Mouse (Mus musculus) layer of hippocampus, postnatal 14 days (tissue): ENCODE data around the gene Zmym2. TPM values are rescaled to one million over a fixed set of nuclear protein-coding genes. Genes with fewer than 3 reads are reported as not detected.
"Not testable (repeated sequence)": the region's sequence is repeated elsewhere in the genome, so short reads cannot be mapped to it uniquely, and the experiment has no call there.

ENCODE experiments used
- DNase-seq, 2 experiments: peaks; one replicate each; pipeline ENCODE4 v3.0.0; 2021 to 2022; ENCODE audit warnings: low spot score in 2 of 2, mixed read lengths in 1 of 2
- long read RNA-seq, 2 experiments: library from polyadenylated mRNA; stranded (forward); transcript quantifications; one replicate each; pipeline ENCODE4 v2.0.0; 2021
- total RNA-seq, 2 experiments: library from RNA; stranded (reverse); gene quantifications; 2 replicates each; pipeline ENCODE4 v1.2.3; 2021

The Zmym2 gene
- 10 to 100 TPM; 88.0 to 91.7 TPM for total RNA-seq
- long read RNA-seq, experiment 1, partial matches to known transcripts: 3 of 12 reads
- long read RNA-seq, experiment 1, other reads (novel, unspliced or antisense): 9 of 12 reads
- long read RNA-seq, experiment 2, partial matches to known transcripts: 4 of 22 reads
- long read RNA-seq, experiment 2, other reads (novel, unspliced or antisense): 18 of 22 reads

DNA sequence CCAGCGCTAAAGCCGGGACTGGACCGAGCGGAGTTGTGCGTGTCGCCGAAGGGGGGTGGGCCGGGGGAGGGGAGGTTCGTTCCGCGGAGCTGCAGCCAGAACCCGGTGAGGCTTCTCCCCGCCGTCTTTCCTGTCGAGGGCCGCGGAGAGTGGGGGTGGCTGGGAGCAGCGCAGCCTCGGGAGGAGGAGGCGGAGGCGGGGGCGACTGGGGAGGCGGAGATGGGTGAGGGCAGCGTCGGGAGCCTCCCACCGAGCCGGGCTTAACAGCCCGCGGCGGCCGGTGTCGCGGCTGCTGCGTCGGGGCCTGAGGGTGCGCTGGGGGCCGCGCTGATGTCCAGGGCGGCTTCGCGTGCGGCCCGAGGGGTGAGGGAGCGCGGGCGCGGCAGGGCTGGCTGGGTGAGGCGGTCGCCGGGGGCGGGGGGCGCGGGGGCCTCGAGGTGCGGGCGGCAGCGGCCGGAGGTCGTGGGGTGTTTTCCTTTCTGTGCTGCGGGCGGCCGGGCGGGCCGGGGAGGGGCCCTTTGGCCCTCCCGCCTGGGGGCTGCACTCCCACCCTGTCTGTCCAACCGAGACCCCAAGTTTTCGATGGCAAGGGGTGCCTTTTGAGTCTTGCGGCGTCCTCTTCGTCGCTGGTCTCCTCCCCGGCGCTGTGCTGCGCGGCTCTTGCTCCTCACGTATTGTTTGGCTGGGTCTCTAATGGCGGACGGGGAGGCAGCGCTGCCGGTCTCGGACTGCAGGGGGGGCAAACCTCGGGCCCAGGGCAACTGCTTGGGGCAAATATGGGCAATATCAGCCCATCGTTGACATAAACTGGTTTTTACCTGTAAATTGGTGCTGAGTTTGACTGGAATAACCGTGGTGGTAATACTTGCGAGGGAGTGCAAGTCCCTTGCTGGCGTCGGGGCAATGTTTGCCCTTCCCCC is at the start of gene Zmym2:
TSS of gene Zmym2 (plus strand) at position 60 of the 920 bp plus-strand sequence.
- DNase-seq: peak; percentile 69 to 82

DNA sequence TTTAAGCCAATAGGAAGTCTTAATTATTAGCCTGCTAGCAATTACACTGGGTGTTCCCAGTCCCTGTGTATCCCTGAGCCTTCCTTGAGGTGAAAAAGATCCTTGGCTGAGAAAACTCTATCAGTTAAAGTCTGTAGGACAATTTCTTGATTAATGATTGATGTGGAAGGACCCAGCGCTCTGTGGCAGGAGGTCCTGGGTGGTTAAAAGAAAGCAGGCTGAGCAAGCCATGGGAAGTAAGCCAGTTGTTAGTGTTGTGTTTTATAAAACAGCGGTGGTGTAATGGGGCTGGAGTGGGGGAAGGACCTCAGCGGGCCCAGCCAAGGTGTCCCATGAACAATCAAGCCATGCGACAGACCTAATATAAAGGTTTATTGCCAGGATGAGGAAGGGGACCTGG is 42.4 kb upstream of the Zmym2 start:
- DNase-seq: no peak

DNA sequence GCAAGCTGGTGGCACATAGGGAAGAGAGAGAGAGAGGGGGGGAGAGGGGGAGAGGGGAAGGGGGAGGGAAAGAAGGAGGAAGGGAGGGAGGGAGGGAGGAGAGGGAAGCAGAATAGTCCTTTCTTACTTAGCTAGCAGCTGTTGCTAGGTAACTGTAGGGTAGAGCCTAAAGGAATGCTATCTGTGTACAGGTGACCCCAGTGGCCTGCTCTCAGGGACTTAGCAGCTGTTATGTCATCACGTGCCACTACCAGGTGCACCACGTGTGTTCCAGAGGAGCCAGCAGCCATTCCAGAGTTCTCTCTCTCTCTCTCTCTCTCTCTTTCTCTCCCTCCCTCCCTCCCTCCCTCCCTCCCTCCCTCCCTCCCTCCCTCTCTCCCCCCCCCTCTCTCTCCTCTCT is 41.9 kb upstream of the Zmym2 start:
- no peak for DNase-seq

DNA sequence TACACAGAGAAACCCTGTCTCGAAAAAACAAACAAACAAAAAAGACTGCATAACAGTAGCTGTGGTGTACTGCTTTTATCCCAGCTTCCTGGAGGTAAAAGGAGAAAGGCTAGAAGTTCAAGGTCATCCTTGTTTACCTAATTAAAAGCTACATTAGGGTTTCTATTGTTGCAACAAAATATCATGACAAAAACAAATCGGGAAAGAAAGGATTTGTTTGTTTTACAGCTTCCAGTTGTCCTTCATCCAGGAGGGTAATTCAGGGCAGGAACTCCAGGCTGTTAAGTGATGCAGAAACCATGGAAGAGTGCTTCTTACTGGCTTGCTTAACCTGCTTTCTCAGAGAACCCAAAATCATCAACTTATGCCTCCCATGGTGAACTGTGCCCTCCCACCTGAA is 38.1 kb upstream of the Zmym2 start:
- DNase-seq: no peak

DNA sequence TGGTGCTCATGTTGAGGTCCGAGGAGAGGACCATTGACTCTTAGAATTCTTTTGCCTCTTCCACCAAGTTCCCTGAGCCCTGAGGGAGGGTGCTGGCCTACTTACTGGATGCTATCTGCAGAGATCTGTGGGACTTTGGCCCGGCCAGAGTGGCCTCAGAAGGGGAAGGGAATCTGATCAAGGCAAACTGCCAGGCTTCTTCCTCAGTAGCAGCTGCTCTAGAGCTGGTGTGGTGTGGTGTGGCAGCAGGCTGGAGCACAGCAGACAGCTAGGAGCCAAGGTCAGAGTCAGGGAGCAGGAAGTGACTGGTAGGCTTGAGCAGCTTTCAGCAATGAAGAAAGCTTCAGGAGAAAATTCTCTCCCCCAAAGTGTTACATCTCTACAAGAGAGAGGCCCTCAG is 36.8 kb upstream of the Zmym2 start:
- DNase-seq: no peak

DNA sequence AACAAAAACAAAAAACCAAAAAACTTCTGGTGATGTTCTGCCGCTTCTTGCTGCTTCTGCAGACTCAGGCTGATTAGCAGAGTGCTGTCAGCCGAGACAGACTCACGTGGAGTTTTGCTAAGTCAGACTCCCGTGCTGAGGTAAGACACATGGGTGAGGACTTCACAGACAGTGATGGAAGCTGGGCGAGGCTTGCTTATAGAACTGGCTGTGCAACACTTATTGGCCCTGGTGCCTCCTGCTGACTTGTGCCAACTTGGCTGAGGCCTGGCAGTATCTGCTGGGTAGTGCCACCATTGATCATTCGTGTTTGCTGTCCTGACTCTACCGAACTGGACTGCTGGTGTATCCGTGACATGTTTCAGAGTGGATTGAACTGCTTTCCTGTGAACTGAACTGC is 22.4 kb upstream of the Zmym2 start:
- DNase-seq: no peak

DNA sequence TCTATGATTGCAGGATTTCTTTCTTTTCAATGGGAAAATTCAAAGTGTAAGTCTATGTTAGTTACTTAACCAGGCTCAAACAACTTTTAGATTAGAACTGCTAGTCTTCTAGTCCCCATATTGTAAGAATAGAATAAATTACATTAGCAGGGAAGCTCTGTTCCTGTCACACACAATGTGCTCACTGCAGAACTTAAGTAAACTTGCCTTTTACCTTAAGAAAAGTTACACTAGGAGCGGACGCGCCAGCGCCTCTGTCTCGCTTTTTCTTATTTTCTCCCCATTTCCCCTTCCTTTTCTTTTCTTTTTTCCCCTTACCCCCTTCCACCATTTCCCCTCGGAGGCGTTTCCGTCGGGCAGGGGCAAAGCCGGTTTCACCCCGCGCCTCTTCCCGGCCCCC is 21.8 kb upstream of the Zmym2 start:
- no peak for DNase-seq

DNA sequence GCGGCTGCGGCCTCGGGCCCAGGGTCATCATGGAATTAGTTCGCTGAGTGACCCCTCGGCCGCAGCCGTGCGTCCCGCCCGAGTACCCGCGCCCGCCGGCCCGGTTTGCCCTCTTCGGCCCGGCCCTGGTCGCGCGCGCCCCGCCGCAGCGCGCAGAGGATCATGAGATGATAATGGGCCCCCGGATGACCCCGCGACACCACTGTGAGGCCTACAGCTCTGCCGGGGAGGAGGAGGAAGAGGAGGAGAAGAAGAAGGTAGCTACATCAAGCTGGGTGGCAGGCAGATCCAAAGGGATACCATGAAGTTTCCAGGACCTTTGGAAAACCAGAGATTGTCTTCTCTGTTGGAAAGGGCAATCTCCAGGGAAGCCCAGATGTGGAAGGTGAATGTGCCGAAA is 21.3 kb upstream of the Zmym2 start:
- not testable (repeated sequence) for DNase-seq

DNA sequence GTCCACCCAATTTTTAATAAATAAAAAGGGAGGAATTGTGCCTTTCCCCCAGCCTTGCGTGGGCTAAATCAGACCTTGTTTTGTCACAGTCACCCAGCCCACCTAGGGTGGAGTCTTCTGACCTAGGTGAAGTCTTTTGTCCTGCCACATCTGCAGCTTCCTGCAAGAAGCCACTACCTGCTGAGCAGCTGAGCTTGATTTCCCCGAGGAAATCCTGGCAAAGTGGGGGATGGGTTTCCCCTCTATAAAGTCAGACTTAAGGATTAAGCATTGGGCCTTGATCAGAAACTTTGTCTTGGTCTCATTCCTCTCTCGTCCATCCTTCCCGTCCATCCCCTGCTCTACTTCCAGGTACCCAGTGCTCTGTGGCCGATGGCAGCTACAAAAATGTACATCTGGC is 12.9 kb upstream of the Zmym2 start:
- no peak for DNase-seq

DNA sequence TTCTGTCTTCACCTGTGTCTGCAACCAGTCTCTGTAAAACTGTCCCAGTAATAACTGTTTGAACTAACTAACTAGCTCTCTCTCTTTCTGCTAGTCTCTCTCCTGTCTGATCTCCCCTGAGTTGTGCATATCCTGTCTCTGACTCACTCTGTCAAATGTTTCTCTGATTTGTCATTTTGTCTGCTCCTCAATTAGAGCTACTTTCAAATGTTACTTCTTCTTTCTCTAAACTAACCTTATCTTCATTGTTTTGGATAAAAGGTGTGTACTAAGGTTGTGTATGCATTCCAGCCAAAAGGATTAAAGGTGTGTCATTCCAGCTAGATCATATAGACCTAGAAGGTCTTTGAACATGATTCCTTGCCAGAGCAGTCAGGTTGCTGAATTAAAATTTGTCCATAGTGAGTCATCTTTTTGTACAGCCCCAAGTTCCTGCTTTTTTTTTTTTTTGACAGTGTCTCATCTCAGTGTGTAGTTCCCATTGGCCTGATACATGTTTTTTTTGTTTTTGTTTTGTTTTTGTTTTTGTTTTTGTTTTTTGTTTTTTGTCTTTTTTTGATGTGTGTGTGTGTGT is 10.8 kb upstream of the Zmym2 start:
- no peak for DNase-seq

DNA sequence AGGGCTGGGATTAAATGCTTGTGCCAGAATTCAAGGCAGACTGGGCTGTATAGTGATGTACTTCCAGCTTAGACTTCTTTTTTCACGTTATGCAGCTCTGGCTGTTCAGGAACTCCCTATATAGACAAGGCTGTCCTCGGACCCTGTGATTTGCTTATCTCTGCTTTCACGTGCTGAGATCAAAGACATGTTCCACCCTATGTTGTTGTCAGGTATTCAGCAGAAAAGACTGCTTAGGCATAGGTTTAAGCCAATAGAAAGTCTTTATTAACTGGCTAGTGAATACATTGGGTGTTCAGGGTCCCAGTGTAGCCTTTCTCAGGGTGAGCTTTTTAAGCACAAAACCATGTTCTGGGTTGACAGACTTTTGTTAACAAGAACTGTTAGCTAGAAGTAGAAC is 5.2 kb upstream of the Zmym2 start:
- DNase-seq: no peak

DNA sequence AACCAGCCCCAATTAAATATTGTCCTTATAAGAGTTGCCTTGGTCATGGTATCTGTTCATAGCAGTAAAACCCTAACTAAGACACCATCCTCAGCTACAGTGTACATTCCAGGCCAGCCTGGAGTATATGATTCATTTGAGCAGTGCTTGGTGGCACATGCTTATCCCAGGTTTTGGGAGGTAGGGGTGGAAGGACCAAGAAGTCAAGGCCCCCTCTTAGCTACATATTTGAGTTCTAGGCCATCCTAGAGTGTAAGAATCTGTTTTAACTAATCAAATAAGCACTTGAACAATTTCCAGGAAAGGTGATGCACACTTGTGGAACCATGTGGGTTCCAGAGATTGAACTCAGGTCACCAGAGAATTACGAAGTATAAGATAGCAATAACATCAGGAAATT is 3.0 kb upstream of the Zmym2 start:
- DNase-seq: no peak

DNA sequence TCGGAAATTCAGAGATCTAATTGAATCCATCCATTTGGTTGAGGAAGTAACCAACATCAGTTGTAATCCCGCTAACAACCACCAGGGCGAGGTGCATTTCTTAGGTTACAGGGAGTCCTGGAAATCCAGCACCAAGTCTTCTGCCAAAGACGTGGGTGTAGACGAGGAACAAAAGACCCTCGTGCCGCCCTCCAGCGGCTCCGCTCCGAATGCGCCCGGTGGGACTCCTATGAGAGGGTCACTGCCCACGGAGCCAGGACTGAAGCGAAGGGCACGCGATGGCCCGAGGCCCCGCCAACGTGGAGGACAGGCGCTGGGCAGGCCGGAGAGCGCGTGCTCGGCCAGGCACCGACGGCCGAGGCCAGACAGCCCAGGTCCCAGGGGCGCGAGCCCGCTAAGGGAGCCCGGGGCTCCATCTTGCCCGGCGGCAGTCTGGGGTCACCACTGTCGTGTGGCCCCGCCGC is 1.1 kb upstream of the Zmym2 start:
- peak; percentile 83 to 90 for DNase-seq

DNA sequence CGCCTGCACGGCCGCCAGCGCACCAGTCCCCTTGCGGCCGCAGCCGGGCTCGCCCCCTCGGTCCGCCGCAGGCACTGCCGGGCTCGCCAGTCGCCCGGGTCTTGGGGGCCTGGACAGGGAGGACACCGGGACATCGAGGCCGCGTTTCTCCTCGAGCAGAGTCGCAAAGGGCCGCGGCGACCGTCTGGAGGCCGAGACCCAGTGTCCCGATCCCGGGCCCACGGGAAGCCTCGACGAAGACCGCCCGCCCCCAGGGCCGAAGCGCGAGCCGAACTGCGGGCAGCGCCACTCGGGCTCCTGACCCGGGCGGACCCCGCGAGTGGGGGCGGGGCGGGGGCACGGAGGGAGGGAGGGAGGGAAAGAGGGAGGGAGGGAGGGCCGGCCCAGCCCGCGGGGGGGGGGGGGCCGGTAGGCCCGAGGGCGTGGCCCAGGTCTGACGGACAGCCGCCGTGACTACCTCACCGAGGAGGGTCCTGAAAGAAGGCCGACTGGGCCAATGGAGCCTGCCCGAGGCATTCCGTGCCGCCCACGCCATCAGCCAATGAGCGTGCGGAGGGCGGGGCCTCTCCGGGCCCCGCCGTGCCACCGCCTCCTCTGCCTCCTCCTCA is 363 bp upstream of the Zmym2 start:
- DNase-seq: peak; percentile 78 to 90

DNA sequence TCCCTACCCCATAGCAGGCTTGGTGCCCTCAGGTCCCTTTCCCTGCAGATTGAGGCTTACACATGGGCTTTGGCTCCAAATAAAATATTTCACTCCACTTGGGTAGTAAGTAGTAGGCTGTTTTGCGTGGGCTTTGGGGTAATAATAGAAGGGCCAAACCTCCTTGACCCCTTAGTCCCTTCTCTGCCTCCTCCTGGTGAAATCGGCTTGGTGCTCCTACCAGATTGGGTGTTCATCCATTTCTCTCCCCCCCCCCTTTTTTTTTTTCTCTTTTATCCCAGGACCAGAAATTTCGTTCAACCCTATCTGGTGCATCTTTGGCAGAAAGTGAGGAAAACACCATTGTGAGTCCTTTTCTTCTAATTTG is 1.0 kb downstream of the Zmym2 start:
- DNase-seq: no peak

DNA sequence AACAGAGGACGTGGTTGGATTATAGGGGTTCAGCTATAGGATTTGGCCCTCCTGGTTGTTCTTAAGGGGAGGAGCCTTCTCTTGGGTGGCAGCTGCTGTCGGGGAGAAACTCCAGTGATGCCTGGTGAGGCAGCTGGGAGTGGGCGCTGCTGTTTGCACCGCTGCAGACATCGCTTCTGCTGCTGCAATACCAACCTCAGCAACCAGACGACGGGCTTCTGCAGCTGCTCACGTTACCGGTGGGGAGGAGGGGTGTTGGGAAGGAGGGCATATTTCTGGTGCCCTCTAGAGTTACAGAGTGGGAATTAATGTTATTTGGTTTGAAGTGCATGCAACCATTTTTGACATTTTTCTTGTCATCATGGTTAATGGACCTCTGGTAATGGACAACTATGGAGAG is 1.4 kb downstream of the Zmym2 start:
- DNase-seq: peak; percentile 58 to 72

DNA sequence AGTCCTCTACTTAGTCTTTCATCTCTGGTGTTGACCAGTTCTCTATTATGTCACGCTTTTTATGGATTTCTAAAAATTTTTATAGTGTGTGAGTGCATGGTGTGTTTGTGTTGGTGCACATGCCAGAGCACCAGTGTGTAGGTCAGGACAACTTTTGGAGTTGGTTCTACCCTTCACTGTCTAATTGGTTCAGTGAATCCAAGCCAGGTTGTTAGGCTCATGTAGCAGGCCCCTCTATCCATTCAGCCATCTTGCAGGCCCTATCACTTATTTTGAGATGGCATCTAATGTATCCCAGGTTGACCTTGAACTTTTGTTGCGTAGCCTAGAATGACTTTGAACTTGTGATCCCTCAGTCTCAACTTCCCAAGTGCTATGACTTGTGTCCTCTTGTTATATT is 2.0 kb downstream of the Zmym2 start:
- no peak for DNase-seq

DNA sequence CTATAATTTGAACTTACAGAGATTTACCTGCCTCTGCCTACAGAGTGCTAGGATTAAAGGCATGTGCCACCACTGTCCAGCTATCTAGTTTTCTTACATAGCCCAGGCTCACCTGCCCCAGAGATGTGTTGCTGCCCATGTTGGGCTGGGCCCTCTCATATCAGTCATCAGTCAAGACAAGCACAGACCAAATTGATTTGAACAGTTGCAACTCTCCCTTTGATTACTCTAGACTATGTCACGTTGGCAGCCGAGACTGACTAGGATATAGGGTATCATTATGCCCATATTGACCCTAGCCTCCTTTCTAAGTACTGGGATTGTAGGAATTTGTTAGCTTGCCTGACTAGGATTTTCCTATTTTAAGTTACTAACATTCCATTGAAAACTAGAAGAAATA is 8.0 kb downstream of the Zmym2 start:
- DNase-seq: no peak

DNA sequence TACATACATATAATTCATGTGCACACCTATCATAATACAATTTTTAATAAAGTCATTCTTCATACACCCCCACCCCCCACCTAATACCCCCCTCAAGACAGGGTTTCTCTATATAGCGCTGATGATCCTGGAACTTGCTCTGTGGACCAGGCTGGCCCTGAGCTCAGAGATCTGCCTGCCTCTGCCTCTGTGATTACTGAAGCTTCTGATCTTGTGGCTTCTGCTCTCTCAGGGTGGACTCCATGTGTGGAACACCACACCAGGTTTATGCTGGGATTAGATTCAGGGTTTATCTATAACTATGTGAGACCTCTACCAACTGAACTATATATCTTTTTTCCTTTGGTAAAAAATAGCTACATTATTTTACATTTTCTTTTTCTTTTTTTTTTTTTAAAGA is 10.1 kb downstream of the Zmym2 start:
- no peak for DNase-seq

DNA sequence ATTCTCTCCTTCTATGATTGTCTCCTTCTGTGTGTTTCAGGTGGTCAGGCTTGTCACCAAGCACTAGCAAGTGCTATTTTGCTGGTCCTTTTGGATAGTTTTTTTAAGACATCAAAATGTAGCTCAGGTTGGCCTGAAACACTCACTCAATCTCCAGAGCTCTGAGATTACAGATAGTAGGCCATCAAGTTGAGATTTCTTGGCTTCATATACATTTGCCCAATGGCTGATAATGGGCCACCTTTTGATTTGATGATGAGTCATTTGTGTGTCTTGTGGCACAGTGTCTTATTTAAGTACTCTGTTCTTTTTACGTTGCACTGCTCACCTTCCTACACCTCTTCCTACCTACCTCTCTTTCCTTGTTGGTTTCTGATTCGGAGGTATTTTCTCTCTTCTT is 11.0 kb downstream of the Zmym2 start:
- no peak for DNase-seq

DNA sequence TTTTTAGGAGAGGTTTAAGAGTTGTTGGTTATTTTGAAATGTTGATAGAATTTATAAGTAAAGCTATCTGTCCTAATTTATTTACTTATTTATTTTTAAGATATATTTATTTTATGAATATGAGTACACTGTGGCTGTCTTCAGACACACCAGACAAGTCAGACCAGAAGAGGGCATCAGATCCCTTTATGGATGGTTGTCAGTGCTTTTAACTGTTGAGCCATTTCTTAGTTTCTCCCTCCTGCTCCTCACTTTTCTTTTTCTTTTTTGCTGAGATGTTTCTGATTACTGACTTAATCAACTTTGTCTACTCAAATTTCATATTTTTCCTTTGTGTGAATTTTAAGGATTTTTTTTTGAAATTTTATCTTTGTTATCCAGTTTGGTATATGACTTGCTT is 13.2 kb downstream of the Zmym2 start:
- no peak for DNase-seq

DNA sequence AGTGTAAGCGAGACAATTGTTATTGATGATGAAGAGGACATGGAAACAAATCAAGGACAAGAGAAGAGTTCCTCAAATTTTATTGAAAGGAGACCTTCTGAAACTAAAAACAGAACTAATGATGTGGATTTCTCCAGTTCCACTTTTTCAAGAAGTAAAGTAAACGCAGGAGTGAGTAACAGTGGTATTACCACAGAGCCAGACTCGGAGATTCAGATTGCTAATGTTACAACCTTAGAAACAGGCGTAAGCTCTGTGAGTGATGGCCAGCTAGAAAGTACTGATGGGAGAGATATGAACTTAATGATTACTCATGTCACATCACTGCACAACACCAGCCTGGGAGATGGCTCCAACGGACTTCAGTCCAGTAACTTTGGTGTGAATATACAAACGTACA is 16.6 kb downstream of the Zmym2 start:
- DNase-seq: no peak
